Mouse (Mus musculus) kidney, adult 18-20 months (tissue): ENCODE measurements at regions not wholly inside any gene's neighbourhood (a gene's known extent, or its start where the extent isn't known, plus 50 kb on each side); places are given as distances from the start of the nearest gene placed in this dataset.

ENCODE experiments used
- DNase-seq: peaks from one replicate; pipeline ENCODE4 v3.0.0; 2021

DNA sequence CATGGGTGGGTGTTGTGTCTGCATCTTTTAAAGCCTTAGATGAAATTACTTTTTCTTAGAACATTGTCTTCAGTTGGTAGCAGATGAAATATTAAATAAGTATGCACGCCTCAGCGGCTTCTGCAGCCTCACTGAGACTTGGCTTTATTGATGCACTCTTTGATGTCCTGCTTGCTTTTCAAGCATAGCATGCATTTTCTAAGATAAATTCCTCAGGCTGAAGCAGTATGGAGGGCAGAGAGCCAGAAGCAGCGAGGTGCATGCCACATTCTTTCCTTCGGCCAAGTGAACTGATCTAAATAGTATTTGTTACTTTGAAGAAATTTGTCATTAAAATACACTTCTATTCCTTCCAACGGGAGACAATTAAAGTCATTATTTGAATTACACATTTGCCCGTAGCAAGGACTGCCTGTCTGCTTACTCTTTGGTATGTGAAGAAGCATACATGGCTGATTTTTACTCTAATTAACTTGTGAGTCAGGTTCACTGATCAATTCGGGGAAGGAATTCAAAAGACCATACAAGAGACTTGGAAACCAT, 224.3 kb upstream of the Nrsn1 start:
- DNase-seq = no peak

DNA sequence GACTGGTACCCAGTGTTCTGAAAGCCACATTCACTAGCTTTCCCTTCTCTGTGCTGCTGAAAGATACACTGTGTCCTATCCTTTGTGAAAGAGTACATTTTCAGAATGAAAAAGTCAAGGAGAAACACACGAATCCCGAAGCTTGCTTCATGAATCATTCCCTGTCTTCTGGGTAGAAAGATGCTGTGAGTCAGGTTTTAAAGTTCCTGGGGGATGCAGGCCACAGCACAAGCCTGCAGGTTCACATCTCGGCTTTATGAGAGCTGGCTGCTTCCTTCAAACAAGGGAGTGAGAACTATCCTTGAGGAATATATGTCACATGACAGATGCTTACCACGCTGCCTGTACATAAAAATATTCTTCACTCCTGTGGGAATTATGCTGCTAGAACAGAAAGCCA, 219.7 kb upstream of the Nrsn1 start:
- no peak for DNase-seq

DNA sequence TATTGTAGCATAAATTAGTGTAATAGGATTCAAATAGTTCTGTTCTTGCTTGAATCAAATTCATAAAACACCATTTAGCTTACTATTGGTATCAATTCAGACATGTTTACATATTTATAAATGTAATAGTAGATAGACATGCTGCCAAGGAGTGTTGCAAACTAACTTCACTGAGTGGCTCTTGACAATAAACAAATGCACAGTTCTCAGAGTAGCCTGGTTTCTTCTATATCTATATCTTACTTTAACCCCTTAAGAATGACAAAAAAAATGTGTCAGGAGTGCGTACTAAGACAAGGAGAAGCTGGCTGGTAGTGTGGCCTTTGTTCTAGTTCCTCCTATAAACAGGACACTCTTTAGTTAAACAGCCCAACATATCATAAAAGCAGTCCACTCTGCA, 213.0 kb upstream of the Nrsn1 start:
- DNase-seq = no peak

DNA sequence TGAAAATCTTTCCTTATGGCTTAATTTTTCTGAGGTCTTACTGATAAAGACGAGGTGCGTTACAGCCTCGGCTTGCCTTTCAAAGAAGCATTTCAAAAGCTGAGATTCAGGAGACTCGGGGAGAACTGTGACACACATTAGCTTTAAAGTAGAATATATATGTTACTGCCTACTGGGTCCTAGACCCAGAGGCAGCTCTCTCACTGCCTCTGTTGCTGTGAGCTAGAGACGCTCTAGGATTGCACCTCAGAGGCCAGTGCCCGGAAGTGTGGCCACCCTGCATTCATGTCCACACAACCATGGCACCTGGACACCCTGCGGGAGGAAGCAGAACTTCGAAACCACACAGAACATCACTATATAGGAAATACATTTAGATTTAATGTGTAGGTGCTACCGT, 181.6 kb upstream of the Nrsn1 start:
- no peak for DNase-seq

DNA sequence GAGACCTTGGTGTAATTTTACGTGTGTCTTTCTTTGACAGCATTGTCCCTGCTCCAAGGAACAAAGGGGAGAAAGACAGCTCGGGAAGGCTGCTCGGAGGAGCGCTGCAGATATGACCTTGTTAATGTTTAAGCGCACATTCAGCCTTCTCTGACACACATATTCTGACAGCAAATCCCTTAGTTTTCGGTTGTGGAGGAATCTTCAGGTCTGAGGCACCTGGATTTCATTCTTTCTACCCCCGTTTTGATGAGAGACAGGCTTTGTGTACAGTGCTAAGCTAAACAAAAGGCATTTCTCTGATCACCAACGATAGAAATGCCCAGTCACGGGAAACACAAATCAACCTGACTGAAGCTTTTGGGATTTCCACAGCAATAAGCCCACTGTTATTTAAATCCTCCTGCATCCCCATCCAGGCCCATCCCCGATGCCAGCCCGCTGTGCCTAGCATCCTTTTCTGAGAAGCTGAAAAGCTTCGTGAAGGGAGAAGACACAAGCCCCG, 181.1 kb upstream of the Nrsn1 start:
- DNase-seq = no peak

DNA sequence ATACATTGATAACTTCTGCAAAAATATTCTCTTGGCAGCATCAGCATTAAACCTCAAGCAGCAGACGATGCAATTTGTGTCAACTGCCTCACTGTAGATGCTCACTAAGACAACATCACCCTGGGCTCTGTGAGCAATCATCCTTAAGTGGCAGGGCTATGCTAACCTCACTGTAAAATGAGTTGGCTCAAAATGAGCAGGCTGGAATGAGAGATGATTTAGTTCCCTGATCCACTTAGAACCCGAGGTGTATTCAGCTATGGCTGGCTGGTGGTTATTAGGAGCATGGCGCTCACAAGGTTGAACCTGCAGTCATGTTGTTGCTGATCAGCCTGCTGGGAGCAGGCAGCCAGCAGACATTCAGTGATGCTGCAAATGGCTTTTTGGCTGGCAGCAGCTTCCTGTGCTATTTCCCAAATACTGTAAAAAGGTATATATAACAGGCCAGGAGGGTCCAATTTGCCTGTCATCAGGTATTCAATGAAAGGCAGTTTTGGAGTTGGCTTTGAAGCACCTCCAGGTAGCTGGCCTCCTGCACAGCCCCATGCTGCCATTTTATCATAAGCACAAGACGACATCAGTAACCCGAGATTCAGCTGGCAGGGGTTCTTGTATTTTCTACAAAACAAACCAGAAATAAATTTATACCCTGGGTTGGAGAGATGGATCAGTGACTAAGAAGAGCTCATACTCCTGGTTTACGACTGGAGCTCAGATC, 159.6 kb upstream of the Nrsn1 start:
- no peak for DNase-seq

DNA sequence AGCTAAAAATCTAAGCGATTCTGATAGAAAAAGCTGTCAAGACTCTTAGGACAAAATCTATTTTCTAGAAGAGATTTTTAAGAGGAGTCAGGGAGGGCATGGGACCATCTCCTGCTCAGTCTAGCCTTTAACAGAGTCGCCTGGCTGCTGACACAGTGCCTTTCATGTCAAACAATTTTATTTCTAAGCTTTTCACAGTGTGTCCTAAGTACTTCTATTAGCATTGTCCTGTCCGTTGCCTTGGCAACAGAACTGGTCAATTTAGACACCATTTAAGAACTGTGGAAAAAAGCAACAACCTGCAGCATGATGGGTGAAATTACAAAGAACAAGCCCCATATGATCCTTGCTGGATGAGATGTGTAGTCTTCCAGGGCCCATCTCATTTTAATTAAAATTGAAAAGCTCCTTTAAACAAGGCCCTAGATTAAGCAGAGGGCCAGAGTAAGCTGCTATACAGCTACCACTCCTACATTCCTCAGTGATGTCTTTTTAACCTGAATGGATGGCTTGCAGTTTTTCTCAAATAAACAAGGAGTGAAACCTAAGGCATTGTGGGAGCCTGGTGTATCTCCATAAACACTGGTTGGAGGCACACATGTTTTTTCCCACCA, 133.0 kb upstream of the Nrsn1 start:
- DNase-seq = no peak

DNA sequence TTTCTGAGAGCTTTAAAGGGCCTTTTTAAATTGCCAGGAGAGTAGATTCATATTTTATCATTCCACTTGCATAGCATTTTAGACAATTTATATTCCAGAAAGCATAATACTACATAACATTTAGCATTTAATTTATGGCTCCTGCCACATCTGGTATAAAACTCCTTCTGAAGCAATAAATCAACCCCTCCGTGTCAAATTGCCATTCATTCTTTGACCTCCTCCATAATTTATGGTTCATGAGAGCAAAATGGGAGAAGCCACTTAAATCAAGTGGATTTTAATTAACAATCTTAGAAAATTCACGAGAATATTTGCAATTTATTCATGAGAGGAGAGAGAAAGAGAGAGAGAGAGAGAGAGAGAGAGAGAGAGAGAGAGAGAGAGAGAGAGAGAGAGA, 132.4 kb upstream of the Nrsn1 start:
- no peak for DNase-seq

DNA sequence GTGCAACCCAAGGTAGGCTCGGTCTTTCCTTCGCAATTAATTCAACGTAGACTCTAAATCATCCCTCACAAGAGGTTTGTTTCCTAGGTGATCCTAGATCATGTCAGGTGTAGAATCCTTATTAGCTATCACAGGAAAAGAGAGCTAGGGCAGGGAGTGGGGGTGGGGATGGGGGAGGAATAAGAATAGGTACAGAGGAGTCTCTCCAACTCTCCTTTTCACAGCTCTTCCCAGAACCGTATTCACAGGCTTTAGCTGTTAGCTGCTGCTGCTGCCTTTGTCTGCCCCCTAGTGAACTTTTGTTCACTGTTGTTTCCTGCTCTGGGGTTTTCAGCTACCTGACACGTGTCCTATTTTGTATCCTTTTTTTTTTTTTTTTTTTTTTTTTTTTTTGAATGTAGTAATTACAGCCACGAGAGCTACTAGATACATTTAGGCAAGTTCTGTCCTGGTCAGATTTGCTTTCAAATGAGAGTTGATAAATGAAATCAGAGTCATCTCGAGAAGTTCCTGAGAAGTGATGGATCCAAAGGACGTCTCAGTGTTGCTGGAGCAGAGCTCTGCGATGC, 131.7 kb upstream of the Nrsn1 start:
- no peak for DNase-seq

DNA sequence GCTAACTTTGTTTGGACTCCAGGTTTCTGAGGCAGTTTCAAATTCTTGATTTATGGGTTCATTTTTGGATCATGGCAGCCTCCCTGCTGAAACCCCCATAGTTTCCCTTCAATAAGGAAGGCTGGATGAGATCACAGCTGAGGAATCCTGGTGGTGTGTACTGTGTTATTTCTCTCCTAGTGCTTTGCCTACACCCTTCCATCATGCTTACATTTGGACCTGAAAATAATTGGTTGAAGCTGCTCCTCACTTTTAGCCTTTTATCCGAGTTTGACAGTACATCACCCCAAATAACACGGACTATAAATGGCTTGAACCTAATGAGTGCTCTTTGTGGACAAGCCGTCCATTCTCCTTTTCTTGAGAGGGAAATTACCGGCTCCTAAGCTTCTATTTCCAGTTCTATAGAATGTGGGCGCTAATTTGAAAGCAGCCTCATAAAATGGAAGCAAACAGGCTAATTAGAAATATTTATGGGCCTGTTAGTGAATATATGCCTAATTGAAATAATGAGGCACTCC, 122.5 kb upstream of the Nrsn1 start:
- no peak for DNase-seq

DNA sequence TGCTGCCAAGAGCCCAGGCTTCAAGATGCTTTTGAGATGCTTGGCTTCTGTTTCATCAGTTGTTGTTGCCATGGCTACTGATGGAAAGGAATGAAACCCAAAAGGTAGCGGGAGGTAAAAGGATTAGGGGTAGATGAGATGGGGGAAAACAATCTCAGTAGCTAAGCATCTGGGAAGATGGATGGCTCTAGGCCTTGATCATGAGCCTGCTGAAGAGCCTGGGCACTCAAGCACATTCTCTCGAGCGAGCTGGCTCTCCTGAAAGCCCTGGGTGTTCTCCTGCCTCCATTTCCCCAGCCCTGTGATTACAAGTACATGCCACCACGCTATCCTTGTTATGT, 92.3 kb upstream of the Nrsn1 start:
- no peak for DNase-seq

DNA sequence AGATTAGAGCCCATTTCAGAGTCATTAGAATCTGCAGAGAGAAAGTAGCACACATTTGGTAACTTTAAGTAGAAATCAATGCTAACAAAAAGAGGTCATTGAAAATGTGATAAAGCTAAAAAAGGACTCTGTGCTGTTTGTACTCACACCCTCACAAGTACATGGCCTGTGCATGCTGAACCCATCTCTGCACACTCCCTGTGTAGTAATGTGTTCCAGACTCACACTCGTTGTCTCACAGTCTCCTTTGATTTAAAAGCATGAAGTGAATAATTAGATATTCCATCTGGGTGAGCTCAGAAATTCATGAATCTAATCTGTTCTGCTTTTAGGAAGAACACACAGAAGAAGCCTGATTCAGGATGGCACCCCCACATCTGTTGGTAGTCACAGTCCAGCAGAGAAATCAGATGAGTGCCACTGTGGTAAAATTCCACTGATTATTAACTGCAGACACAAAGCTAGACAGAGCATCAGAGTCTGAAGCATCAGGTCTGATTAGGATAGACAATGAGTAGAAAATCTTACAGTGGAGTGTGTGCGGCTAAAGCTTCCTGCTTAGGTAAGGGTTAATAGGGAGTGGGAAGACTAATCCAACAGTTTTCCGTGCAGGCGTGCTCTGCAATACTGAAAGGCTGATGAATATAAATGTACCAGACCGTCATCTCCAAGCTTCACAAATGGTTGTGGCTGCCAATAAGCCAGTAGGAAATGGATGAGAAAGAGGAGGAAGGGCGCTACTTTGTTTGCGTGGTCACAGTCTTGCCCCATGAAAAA, 91.7 kb upstream of the Nrsn1 start:
- no peak for DNase-seq

DNA sequence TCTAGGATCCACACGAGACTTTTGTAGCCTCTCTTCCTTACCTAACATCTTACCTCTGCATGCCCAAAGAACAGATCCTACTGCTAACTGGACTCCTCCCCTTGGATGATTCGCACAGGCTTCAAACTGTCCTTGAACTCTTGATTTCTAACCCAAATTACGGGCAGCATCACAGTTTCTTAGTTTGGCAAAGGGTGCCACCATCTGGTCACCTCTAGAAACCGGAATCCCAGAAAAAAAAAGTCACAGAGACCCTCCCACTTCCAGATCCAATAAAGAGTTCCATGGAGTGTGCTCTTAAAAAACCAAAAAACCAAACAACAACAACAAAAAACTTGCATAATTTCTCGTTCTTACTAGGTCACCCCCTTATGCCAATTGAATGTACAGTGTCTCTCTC, 77.3 kb upstream of the Nrsn1 start:
- DNase-seq = no peak

DNA sequence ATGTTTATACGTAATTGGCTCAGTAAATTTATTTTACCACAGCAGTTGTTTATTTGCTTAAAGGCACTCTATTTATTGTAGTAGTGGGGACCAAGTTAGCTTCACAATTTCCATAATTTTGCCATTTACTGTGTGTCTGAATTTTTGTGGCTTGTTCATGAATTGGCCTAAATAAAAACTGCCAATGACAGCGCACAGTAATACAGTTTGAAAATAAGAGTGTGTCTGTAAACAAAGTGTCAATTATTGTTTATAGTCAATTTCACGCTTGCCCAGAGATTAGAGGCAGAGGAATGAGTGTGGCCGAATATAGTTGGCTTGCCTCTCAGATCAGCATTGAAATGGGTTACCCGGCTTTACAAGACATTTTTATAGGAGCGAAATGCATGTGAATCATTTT, 73.0 kb upstream of the Nrsn1 start:
- no peak for DNase-seq

DNA sequence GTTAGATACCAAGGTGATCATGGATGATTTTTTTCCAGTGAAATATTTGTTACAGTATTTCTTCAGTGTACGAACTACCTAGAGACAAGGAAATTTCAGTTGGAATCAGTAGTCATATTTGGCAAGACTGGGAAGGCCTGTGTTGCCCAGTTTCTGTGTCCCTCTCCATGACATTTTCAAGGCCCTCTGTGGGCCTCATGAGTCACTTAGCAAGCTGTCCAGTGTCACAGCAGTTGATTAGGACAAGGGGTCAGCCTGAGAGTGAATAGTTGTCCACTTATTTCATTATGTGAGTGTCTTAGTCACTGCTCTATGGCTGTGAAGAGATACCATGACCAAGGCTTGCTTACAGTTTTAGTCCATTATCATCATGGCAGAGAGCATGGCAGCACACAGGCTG, 71.5 kb upstream of the Nrsn1 start:
- no peak for DNase-seq

DNA sequence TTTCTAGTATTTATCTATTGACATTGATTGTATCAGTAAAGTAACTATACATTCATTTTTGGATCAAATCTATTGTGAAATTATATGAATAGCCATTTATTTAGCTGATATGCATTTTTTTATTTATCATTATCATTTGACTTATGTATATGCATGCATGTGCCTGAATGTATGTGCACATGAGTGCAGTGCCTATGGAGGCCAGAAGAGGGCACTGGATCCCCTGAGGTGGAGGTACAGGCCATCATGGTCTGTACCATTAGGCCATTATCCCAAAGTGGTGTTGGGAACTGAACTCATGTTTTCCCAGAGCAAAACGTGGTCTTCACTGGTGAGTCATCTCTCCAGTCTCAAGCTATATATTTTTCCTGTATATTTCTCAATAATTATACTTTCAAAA, 63.5 kb upstream of the Nrsn1 start:
- no peak for DNase-seq
